Mouse (Mus musculus) lung, embryonic 16.5 days (tissue): ENCODE data around the gene Mrps27. TPM values are rescaled to one million over a fixed set of nuclear protein-coding genes. Genes with fewer than 3 reads are reported as not detected.

Experiments used
- ATAC-seq: fragments of 200-750 bp; cut with Nextera tagmentation; 2 replicates; pipeline ENCODE4 v1.8.0; 2017; ENCODE audit warnings: low read depth, mild to moderate bottlenecking, moderate library complexity
- H3K27ac ChIP-seq: fragments of 300-500 bp; sonication (generic); 2 replicates; pipeline ENCODE4 v1.5.1; 2014; ENCODE audit warnings: mild to moderate bottlenecking, control low read depth, low read length
- H3K27me3 ChIP-seq: fragments of 300-500 bp; sonication (generic); 2 replicates; pipeline ENCODE4 v1.6.1; 2014; ENCODE audit warnings: low read depth, low read length, mixed read lengths; ENCODE audit not compliant: control insufficient read depth, insufficient read depth
- H3K36me3 ChIP-seq: fragments of 300-500 bp; sonication (generic); 2 replicates; pipeline ENCODE4 v1.6.1; 2014; ENCODE audit warnings: low read length; ENCODE audit not compliant: control insufficient read depth, insufficient read depth
- H3K4me1 ChIP-seq: fragments of 300-500 bp; sonication (generic); replicated peaks from 2 replicates; pipeline ENCODE4 v1.6.1; 2014; ENCODE audit warnings: low read length, mixed read lengths; ENCODE audit not compliant: control insufficient read depth, insufficient read depth
- H3K4me2 ChIP-seq: fragments of 300-500 bp; sonication (generic); 2 replicates; pipeline ENCODE4 v1.6.1; 2014; ENCODE audit warnings: low read depth, low read length, control low read depth
- H3K4me3 ChIP-seq: fragments of 300-500 bp; sonication (generic); 2 replicates; pipeline ENCODE4 v1.5.1; 2014; ENCODE audit warnings: mild to moderate bottlenecking, low read length, control low read depth
- H3K9ac ChIP-seq: fragments of 300-500 bp; sonication (generic); 2 replicates; pipeline ENCODE4 v1.6.1; 2014; ENCODE audit warnings: low read length, control low read depth
- H3K9me3 ChIP-seq: fragments of 300-500 bp; sonication (generic); 2 replicates; pipeline ENCODE4 v1.6.1; 2016; ENCODE audit warnings: low read length; ENCODE audit not compliant: control insufficient read depth
- WGBS: fragments of 180-500 bp; shearing (Covaris S2); extraction: QIAGEN DNeasy Blood & Tissue Kit; methylation state at CpG from one replicate; pipeline ENCODE4 v1.1.7; 2014; 5-methylcytosine and 5-hydroxymethylcytosine counted together
- polyA plus RNA-seq: library from polyadenylated mRNA; unstranded; fragments of >200 nt; fragmentation: Nextera tagmentation; extraction: Ambion mirVana; gene quantifications from 2 replicates; pipeline ENCODE4 v1.2.1, GENCODE M21; 2015

Mrps27 gene
- polyA plus RNA-seq, 1 experiment from 2014 or later: 53.8 TPM

- no peak overlapping the region for H3K27ac ChIP-seq
- ATAC-seq: no peak
- no peak overlapping the region for H3K4me2 ChIP-seq
- H3K4me3 ChIP-seq: no peak overlapping the region
- H3K36me3 ChIP-seq: no peaks in the 10 kb centered on the region
- H3K27me3 ChIP-seq: no peaks in the 10 kb centered on the region
- H3K4me1 ChIP-seq: peaks cover 11% of the 10 kb centered on the region
- H3K9ac ChIP-seq: no peak overlapping the region
- H3K9me3 ChIP-seq: no peaks in the 10 kb centered on the region
- 93% methylated on average over 4 of the region's 4 CpGs for whole genome bisulfite sequencing
Measured at GRCm38 (mm10) chr13:99461886-99462285, 117.3 kb downstream of the Mrps27 start.

GRCm38 (mm10) chr13:99464551-99464950, 120.0 kb downstream of the Mrps27 start:
- WGBS: 63% methylated on average over 4 of the region's 4 CpGs
- Histone ChIP-seq H3K4me1 (peaks cover 2% of the 10 kb centered on the region), H3K27ac (no peak overlapping the region), H3K9ac (no peak overlapping the region), H3K4me2 (no peak overlapping the region), H3K9me3 (no peaks in the 10 kb centered on the region), H3K27me3 (no peaks in the 10 kb centered on the region), H3K4me3 (no peak overlapping the region), H3K36me3 (no peaks in the 10 kb centered on the region)
- no peak for ATAC-seq

Other genes with a start within 250 kb of the Mrps27 start
- gene Zfp366, start 160.0 kb upstream of the Mrps27 start, polyA plus RNA-seq: 1.1 TPM in 2 replicates
- gene Ptcd2, start 81 bp upstream of the Mrps27 start, polyA plus RNA-seq: 41.0 and 42.6 TPM in 2 replicates
- 65.0 and 67.1 TPM in 2 replicates for gene Map1b, start 171.8 kb downstream of the Mrps27 start, polyA plus RNA-seq